Mouse (Mus musculus) cerebellum, adult 2 months (tissue): ENCODE results near the gene Ksr1. TPM values are rescaled to one million over a fixed set of nuclear protein-coding genes. Genes with fewer than 3 reads are reported as not detected.
"Not testable (repeated sequence)": the region's sequence is repeated elsewhere in the genome, so short reads cannot be mapped to it uniquely, and the experiment has no call there.

Source experiments
- DNase-seq, 2 experiments: peaks; one replicate each; pipeline ENCODE4 v3.0.0; 2021
- H3K27ac ChIP-seq: fragments of 200-500 bp; 2 replicates; pipeline ENCODE4 v1.5.1; 2012; ENCODE audit warnings: low read length, control low read depth, inconsistent platforms; ENCODE audit not compliant: insufficient read depth
- H3K27me3 ChIP-seq: fragments of 200-500 bp; 2 replicates; pipeline ENCODE4 v1.6.1; 2012; ENCODE audit warnings: inconsistent platforms, mild to moderate bottlenecking, low read length, moderate library complexity; ENCODE audit not compliant: control insufficient read depth, insufficient read depth
- H3K4me1 ChIP-seq: fragments of 200-500 bp; 2 replicates; pipeline ENCODE4 v1.6.1; 2011; ENCODE audit warnings: low read length; ENCODE audit not compliant: control insufficient read depth, insufficient read depth
- H3K4me3 ChIP-seq: fragments of 200-500 bp; replicated peaks from 2 replicates; pipeline ENCODE3; 2011; ENCODE audit warnings: mild to moderate bottlenecking, low read depth, low read length, control low read depth; ENCODE audit not compliant: insufficient read depth
- CTCF ChIP-seq: fragments of 200-500 bp; IDR thresholded peaks from 2 replicates; pipeline ENCODE4 v1.5.1; 2011; ENCODE audit warnings: low read depth, mild to moderate bottlenecking, control low read depth, low read length, moderate library complexity, borderline replicate concordance; ENCODE audit not compliant: insufficient read depth
- POLR2A ChIP-seq: fragments of 200-500 bp; IDR thresholded peaks from 2 replicates; pipeline ENCODE4 v1.6.1; 2011; ENCODE audit warnings: low read length, control low read depth, borderline replicate concordance; ENCODE audit not compliant: insufficient read depth
- WGBS: fragments of 180-500 bp; shearing (Covaris S2); methylation state at CpG from one replicate; pipeline ENCODE4 v1.1.7; 2018; 5-methylcytosine and 5-hydroxymethylcytosine counted together
- polyA plus RNA-seq: library from polyadenylated mRNA; depleted of rRNA; stranded (reverse); fragments of >200 nt; gene quantifications from 2 replicates; pipeline ENCODE4 v1.2.3, GENCODE M21; 2012

Gene Ksr1
- polyA plus RNA-seq, 1 experiment = 23.2 TPM

GRCm38 (mm10) chr11:79003769-79004638 lies 142.2 kb downstream of the Ksr1 start:
- no peak overlapping the region for H3K4me3 ChIP-seq
- 82% methylated on average over 10 of the region's 10 CpGs for WGBS
- no peak for DNase-seq
- no peaks in the 10 kb centered on the region for H3K27me3 ChIP-seq
- no peak for TF ChIP-seq POLR2A
- H3K4me1 ChIP-seq = no peaks in the 10 kb centered on the region
- H3K27ac ChIP-seq = no peak overlapping the region

- H3K27me3 ChIP-seq = no peaks in the 10 kb centered on the region
- no peak overlapping the region for H3K4me3 ChIP-seq
- no peak for TF ChIP-seq CTCF
- no peak for TF ChIP-seq POLR2A
- no peak overlapping the region for H3K27ac ChIP-seq
- no peak for DNase-seq
- no peaks in the 10 kb centered on the region for H3K4me1 ChIP-seq
- WGBS = 90% methylated on average over 11 of the region's 11 CpGs
These were observed 143.0 kb downstream of the Ksr1 start for GRCm38 (mm10) chr11:79003053-79003768.

- DNase-seq = no peak
- 78% methylated on average over 5 of the region's 5 CpGs for WGBS
- H3K4me1 ChIP-seq = no peaks in the 10 kb centered on the region
- TF ChIP-seq CTCF = no peak
- no peak for TF ChIP-seq POLR2A
- H3K4me3 ChIP-seq = no peak overlapping the region
- no peak overlapping the region for H3K27ac ChIP-seq
- no peaks in the 10 kb centered on the region for H3K27me3 ChIP-seq
These were observed 143.7 kb downstream of the Ksr1 start for GRCm38 (mm10) chr11:79002551-79002951.

- Histone ChIP-seq H3K4me3 (no peak overlapping the region), H3K4me1 (no peaks in the 10 kb centered on the region), H3K27me3 (no peaks in the 10 kb centered on the region), H3K27ac (no peak overlapping the region)
- 88% methylated on average over 4 of the region's 4 CpGs for WGBS
- TF ChIP-seq POLR2A (no peak), CTCF (no peak)
- no peak for DNase-seq
These were observed 144.3 kb downstream of the Ksr1 start for GRCm38 (mm10) chr11:79001871-79002270.

- TF ChIP-seq POLR2A = no peak
- no peak for TF ChIP-seq CTCF
- Histone ChIP-seq H3K27ac (no peak overlapping the region), H3K4me1 (no peaks in the 10 kb centered on the region), H3K4me3 (no peak overlapping the region), H3K27me3 (no peaks in the 10 kb centered on the region)
- 20% methylated on average over 6 of the region's 6 CpGs for WGBS
- no peak for DNase-seq
These were observed 147.1 kb downstream of the Ksr1 start for GRCm38 (mm10) chr11:78999118-78999517.

- DNase-seq, H3K4me1 ChIP-seq, H3K27ac ChIP-seq, H3K27me3 ChIP-seq, H3K4me3 ChIP-seq: not testable (repeated sequence)
- 81% methylated on average over 5 of the region's 5 CpGs for WGBS
These were observed 155.2 kb downstream of the Ksr1 start for GRCm38 (mm10) chr11:78990875-78991543.

- Histone ChIP-seq H3K4me1 (no peaks in the 10 kb centered on the region), H3K27ac (no peak overlapping the region), H3K27me3 (no peaks in the 10 kb centered on the region), H3K4me3 (no peak overlapping the region)
- TF ChIP-seq CTCF = no peak
- no peak for TF ChIP-seq POLR2A
- WGBS = 90% methylated on average over 9 of the region's 9 CpGs
- DNase-seq = no peak
These were observed 156.1 kb downstream of the Ksr1 start for GRCm38 (mm10) chr11:78990096-78990495.

GRCm38 (mm10) chr11:78989206-78989605 lies 157.0 kb downstream of the Ksr1 start:
- 91% methylated on average over 11 of the region's 11 CpGs for WGBS
- not testable (repeated sequence) for H3K4me3 ChIP-seq

More at GRCm38 (mm10) chr11:78989206-78989605, 157.0 kb downstream of the Ksr1 start:
- H3K4me1 ChIP-seq, H3K27ac ChIP-seq, H3K27me3 ChIP-seq, DNase-seq: not testable (repeated sequence)
